Mouse (Mus musculus): ENCODE results near the gene Dis3l2.

Gene Dis3l2

DNA sequence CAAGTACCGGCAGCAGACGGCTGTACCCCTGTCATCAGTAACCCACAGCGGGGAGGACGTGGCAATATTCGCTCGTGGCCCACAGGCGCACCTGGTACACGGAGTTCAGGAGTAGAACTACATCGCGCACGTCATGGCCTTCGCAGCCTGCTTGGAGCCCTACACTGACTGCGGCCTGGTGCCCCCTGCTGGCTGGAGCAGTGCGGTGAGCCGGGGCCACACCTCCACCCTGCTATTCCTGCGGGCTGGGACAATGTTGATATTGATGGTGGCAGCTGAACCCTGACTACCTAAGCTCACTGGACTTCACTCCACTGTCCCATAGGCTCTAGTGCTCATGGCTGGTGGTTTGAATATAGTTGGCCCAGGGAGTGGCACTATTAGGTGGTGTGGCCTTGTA is 367.1 kb downstream of the Dis3l2 start:
- peak in 1 of 2 experiments; percentile 8 for DNase-seq (ENCODE audit: low spot score in 2 of 2)

DNA sequence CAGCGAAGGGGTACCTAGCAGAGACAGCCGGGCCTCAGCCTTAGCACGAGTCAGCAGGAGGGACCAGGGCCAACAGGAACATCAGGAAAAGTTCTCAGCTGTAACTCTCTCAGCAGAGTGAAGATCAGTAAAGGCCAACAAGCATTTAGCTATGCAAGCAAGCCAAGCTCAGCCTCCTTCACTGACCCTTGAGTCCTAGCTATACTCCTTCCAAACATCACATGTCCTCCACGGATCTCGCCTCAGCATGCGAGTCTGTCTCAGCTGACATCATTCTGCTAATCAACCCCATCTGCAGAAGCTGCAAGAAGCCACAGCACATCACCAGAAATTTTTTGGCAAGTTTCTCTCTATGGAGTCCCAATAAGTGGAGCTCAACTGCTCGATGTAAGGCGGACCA is 370.2 kb downstream of the Dis3l2 start:
- DNase-seq (ENCODE audit: low spot score in 2 of 2), result no peak

DNA sequence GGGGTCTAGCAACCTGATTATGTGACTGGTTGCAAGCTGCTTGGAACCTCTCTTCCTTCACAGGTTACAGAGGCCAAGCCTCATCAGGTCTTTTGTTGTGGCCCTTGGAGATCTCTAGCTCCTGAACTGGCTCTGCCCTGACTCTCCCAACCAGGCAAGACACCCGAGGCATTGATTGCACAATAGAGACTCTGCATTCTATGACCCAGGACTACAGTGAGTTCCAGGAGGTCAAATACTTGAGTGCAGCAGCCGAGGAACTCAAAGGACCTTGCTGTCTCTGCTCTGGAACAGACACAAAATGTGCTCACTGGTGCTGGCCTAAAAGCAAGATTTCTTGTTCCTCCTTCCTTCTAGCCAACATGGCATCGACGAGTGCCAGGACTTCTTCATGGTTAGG is 382.6 kb downstream of the Dis3l2 start:
- DNase-seq (ENCODE audit: low spot score in 2 of 2), result no peak

DNA sequence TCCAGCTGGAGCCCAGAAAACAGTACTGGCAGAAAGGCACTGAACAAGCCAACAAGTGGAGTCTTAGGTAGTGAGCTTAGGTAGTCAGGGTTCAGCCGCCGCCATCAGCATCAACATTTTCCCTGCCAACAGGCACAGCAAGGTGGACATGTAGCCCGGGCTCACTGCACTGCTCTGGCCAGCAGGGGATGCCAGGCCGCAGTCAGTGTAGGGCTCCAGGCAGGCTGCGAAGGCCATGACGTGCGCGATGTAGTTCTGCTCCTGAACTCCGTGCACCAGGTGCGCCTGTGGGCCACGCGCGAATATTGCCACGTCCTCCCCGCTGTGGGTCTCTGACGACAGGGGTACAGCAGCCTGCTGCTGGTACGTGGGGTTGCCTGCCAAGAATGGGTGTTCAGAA is 383.4 kb downstream of the Dis3l2 start:
- DNase-seq (ENCODE audit: low spot score in 2 of 2), result no peak

DNA sequence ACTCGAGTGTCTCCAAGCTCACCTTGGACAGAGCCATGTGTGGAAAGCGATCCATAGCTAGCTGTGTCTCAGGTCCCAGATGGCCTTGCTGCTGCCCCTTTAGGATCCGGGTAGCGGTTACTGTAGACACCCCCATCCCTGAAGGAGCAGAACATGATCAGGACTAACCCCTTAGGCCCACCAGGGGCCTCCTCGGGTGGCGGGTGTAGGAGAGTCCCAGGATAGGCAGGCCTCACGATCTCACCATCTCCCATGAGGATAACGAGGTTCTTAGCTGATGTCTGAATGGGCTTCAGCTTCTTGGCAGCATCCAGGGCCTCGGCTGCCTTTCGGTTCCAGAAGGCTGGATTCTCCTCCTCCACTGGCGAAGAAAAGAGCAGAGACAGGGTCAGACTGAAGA is 385.6 kb downstream of the Dis3l2 start:
- no peak for DNase-seq (ENCODE audit: low spot score in 2 of 2)

DNA sequence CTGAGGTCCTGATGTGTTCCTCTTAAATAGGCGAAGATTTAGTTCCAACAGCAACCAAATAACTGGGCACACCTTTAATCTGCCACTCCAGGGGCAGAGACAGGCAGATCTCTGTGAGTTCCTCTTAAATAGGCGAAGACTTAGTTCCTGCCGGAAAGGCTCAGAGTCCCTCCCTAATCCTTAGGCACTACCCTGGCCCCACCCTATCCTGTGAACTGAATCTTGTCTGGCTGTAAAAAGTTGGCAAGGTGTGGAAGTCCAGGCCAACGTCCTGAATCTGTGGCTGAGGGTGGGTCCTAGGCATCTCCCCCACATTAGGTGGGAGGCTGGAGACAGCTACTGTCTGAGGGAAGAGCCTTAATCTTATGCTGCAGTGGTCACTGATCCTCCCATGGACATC is 386.2 kb downstream of the Dis3l2 start, which contains the start of gene Alppl2:
Alppl2 (minus strand) TSS at position 101 of the 400 bp plus-strand sequence.
- DNase-seq (ENCODE audit: low spot score in 2 of 2), result no peak

DNA sequence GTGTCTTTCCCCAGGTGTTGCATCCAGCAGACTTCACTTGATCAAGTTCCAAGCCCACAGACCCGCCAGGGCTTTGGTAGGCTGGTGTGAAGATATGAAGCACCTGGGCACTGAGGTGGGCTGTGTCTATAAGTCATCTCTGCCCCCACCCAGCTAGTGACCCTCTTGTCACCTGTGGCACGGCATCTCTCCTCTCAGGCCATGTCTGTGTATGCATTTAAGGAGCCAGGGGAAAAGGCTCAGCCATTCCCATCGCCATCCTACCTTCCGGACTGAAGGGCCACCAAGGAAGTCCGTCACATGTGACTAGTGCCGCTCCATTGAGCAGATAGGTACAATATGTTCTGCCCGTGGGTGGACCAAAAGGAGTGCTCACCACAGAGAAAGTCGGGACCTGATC is 392.0 kb downstream of the Dis3l2 start:
- no peak for DNase-seq (ENCODE audit: low spot score in 2 of 2)

DNA sequence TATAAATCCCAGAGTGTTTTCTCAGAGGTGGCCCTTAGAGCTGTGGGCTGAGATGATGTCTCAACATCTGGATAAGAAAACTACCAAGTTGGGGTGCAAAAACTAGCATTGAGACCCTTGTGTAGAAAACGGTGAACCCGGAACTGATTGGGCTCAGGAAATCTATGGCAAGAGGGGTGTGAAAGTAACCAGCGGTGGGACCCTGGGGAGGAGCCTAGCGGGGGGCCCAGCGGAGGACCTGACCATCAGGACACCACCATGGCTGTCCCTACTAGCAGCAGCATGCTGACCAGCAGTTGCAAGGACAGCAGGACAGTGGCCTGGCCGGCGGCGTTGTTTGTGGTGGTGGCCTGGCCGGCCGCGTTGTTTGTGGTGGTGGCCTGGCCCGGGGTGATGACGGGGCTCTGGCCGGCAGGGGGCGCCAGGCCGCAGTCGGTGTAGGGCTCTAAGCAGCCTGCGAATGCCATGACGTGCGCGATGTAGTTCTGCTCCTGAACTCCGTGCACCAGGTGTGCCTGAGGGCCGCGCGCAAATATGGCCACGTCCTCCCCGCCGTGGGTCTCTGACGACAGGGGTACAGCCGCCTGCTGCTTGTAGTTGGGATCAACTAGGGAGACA is 394.9 kb downstream of the Dis3l2 start:
- DNase-seq (ENCODE audit: low spot score in 2 of 2), result peak in 1 of 2 experiments; percentile 7

Data from spleen, postnatal 36 days (tissue).